Mouse (Mus musculus) stomach, postnatal 0 days (tissue): Measurements from ENCODE around the gene Ccdc40. TPM values are rescaled to one million over a fixed set of nuclear protein-coding genes. Genes with fewer than 3 reads are reported as not detected.
A peak's percentile ranks its signal among the peaks of the same experiment; 100 is the strongest.

Experiments
- ATAC-seq: fragments of 200-750 bp; cut with Nextera tagmentation; 2 replicates; pipeline ENCODE4 v1.8.0; 2017; ENCODE audit not compliant: low FRiP score, low TSS enrichment
- DNase-seq: peaks from one replicate; pipeline ENCODE4 v3.0.0-alpha.2; 2016; ENCODE audit warnings: low spot score
- H3K27ac ChIP-seq: fragments of 300-500 bp; sonication (generic); replicated peaks from 2 replicates; pipeline ENCODE4 v1.5.1; 2014; ENCODE audit warnings: mild to moderate bottlenecking, control low read depth
- H3K27me3 ChIP-seq: fragments of 300-500 bp; sonication (generic); 2 replicates; pipeline ENCODE4 v1.6.1; 2014; ENCODE audit warnings: low read length; ENCODE audit not compliant: control insufficient read depth, insufficient read depth
- H3K36me3 ChIP-seq: fragments of 300-500 bp; sonication (generic); 2 replicates; pipeline ENCODE4 v1.6.1; 2014; ENCODE audit warnings: low read length, mixed read lengths; ENCODE audit not compliant: control insufficient read depth, insufficient read depth
- H3K4me1 ChIP-seq: fragments of 300-500 bp; sonication (generic); replicated peaks from 2 replicates; pipeline ENCODE4 v1.6.1; 2014; ENCODE audit warnings: antibody characterized with exemption; ENCODE audit not compliant: control insufficient read depth, insufficient read depth
- H3K4me2 ChIP-seq: fragments of 300-500 bp; sonication (generic); replicated peaks from 2 replicates; pipeline ENCODE4 v1.6.1; 2014; ENCODE audit warnings: low read depth, mild to moderate bottlenecking, control low read depth, moderate library complexity
- H3K4me3 ChIP-seq: fragments of 300-500 bp; sonication (generic); 2 replicates; pipeline ENCODE4 v1.5.1; 2014; ENCODE audit warnings: low read depth, low read length, control low read depth
- H3K9ac ChIP-seq: fragments of 300-500 bp; sonication (generic); 2 replicates; pipeline ENCODE4 v1.6.1; 2014; ENCODE audit warnings: mild to moderate bottlenecking, low read length, control low read depth, mixed read lengths
- H3K9me3 ChIP-seq: fragments of 300-500 bp; sonication (generic); 2 replicates; pipeline ENCODE4 v1.6.1; 2016; ENCODE audit warnings: low read length; ENCODE audit not compliant: control insufficient read depth
- CTCF ChIP-seq: IDR thresholded peaks from 2 replicates; pipeline ENCODE4 v1.5.1; 2016; ENCODE audit warnings: antibody characterized with exemption, low read depth, mild to moderate bottlenecking, moderate library complexity
- EP300 ChIP-seq: optimal IDR thresholded peaks from 2 replicates; pipeline ENCODE3; 2016; ENCODE audit warnings: antibody characterized with exemption
- WGBS: fragments of 180-500 bp; shearing (Covaris S2); extraction: QIAGEN DNeasy Blood & Tissue Kit; methylation state at CpG from one replicate; pipeline ENCODE4 v1.1.7; 2014; 5-methylcytosine and 5-hydroxymethylcytosine counted together
- polyA plus RNA-seq: library from polyadenylated mRNA; unstranded; fragments of >200 nt; fragmentation: Nextera tagmentation; extraction: Ambion mirVana; gene quantifications from 2 replicates; pipeline ENCODE4 v1.2.1, GENCODE M21; 2015

Ccdc40 gene
- polyA plus RNA-seq, 1 experiment from 2014 or later: 1.2 TPM

DNA sequence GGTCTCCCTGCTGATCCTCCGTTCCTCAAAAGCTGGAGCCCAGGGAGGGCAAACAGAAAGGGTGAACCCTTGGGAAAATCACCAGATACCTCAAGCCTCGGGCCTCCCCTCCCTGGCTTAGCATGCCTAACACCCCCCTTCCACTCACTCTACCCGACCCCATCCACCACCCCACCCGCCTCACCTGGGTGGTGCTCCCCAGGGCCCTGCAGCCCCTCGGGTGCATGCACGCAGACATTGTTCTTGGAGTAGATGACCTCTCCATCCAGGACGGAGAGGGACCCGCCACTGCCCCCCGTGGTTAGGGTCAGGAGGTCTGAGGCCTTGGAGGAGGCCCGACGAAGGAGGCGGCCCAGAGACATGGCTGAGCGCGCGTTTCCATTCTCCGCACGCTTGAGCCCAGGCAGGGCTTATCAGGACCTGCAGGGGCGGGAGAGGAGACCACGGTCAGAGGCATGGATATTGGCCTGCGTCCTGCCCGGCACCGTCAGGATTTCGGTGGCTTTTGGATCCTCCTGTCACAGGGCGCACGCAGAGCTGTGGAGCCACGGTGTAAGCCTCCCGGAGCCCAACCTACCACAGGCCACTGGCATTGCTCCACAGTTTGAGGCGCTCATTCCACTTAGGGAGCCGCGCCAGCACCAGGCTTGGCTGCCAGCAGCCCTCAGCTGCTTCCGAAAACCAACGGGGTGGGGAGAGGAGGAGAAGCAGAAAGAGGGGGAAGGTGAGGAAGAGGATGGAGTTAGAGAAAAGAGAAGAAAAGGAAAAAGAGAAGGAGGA, 17.9 kb upstream of the Ccdc40 start:
- WGBS: 53% methylated on average over 31 of the region's 32 CpGs
- no peaks in the 10 kb centered on the region; the same call in none of the 2 replicates for H3K36me3 ChIP-seq
- H3K4me2 ChIP-seq: peak overlapping the region; percentile 27; the same call in 1 of the 2 replicates
- H3K9me3 ChIP-seq: no peaks in the 10 kb centered on the region
- ATAC-seq (no peak), DNase-seq (no peak)
- no peak overlapping the region for H3K4me3 ChIP-seq
- H3K27me3 ChIP-seq: no peaks in the 10 kb centered on the region
- TF ChIP-seq CTCF (no peak), EP300 (no peak)
- no peak overlapping the region for H3K27ac ChIP-seq
- H3K4me1 ChIP-seq: peaks cover 20% of the 10 kb centered on the region
- H3K9ac ChIP-seq: no peak overlapping the region

DNA sequence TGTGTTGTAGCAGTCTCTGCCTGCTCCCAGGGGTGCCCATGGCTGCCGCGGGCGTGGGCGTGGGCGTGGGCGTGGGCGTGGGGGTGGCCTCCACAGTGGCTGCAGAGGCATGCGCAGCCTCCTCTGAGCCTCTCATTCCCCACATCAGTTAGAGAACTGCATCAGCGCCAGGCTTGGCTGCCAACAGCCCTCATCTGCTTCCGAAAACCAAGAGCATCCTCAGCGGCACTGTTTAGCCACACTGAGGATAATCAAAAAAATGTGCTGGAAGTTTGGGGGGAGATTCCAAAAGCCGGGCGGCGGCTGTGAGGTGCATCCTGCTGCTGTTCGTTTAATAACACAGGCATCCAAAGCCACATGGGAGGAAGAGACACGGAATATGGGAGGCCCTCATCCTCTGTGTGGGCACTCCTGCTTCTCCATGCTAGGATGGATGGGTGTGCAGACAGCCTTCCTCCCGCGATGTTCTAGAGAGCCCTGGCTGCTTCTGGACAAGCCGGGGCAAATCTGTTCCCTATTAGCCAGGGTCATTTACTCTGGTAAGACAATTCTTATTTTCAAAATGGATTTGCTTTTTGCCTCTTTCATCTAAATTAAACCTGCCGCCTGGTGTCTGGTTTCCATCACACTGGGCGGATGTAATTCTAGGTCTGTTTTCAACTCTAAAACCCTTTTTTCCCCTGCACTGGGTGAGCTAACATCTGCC, 16.6 kb upstream of the Ccdc40 start:
- no peak for ATAC-seq
- no peaks in the 10 kb centered on the region; the same call in none of the 2 replicates for H3K36me3 ChIP-seq
- 74% methylated on average over 21 of the region's 21 CpGs for WGBS
- no peak for DNase-seq
- no peak overlapping the region for H3K4me3 ChIP-seq
- H3K9ac ChIP-seq: no peak overlapping the region
- peaks cover 29% of the 10 kb centered on the region for H3K4me1 ChIP-seq
- no peaks in the 10 kb centered on the region for H3K27me3 ChIP-seq
- H3K4me2 ChIP-seq: no peak overlapping the region
- TF ChIP-seq CTCF (no peak), EP300 (no peak)
- H3K27ac ChIP-seq: no peak overlapping the region
- H3K9me3 ChIP-seq: no peaks in the 10 kb centered on the region

DNA sequence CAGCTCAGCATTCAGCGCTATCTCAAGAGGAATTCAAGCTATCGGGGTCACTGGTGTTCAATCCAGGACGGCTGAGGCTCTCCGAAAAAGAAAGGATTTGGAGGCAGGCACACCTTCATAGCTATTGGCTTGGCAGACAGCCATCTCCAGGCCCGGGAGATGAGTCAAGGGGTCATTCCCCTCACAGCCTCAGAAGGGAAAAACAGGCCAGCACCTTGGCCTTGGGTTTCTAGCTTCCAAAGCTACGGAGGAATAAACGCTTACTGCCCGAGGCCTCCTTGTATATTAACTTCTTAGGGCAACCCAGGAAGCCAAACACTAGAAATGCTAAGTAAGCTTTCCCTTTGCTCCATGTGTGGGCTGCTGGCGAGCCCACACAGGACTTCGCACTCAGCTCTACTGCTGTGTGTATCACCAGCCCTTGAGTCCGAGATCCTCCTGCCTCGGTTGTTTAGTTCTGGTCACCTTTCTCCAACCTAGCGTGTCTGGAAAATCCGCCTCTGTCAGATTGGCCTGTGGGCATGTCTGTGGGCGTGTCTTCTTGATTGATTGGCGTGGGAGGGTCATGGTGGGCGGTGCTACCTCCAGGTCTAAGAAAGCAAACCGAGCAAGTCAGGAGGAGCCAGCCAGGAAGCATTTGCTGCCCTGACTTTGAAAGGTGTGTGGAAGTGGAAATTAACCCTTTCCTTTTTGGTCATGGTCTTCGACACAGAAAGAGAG, 15.0 kb upstream of the Ccdc40 start:
- Histone ChIP-seq H3K27ac (no peak overlapping the region; the same call in 1 of the 2 replicates), H3K9ac (no peak overlapping the region), H3K9me3 (no peaks in the 10 kb centered on the region), H3K27me3 (no peaks in the 10 kb centered on the region), H3K4me1 (peaks cover 29% of the 10 kb centered on the region), H3K36me3 (no peaks in the 10 kb centered on the region), H3K4me2 (no peak overlapping the region), H3K4me3 (no peak overlapping the region)
- DNase-seq (peak; percentile 77), ATAC-seq (no peak)
- TF ChIP-seq EP300 (no peak), CTCF (no peak)
- WGBS: 49% methylated on average over 19 of the region's 19 CpGs

DNA sequence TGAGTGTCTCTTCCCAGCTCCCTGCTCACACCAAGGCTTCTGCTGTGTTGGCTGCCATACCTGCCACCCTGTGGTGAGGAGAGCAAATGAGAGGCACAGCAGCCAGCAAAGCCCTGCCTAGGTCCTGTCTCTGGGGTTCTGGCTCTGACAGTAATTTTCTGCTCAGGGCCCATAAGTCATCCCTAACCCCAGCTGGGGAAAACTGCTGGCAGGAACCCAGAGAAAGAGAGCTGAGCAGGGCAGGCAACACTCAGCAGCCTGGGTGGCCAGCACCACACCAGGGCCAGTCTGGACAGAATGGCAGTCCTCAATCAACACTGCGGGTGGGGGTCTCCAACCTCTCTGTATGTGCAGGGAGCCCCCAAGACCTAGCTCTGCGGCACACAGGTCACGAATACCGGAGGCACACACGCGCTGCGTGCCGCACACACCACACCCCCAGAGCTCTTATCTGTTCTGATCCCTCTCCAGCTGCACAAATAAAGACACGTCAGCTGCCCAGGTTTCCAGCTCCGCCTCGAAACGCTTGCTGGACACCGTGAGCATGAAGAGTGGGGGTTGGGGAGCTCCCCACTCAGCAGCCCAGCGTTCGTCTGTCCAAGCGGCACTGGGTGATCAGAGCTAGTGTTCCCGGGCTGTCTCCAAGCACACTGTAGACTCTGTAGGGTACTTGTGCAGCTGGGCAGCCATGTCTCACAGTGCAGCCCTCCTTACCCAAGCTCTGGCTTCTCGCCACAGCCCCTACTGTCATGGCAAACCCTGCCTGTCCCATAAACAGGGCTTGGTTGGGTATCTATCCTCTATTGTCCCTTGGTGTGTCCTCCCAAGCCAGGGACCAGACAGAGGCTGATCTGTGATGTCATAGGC, 13.1 kb upstream of the Ccdc40 start:
- Histone ChIP-seq H3K4me3 (peak overlapping the region; percentile 26), H3K27me3 (no peaks in the 10 kb centered on the region), H3K9me3 (no peaks in the 10 kb centered on the region), H3K4me1 (peaks cover 31% of the 10 kb centered on the region), H3K4me2 (peak overlapping the region; percentile 57), H3K36me3 (no peaks in the 10 kb centered on the region), H3K9ac (peak overlapping the region; percentile 48), H3K27ac (peak overlapping the region; percentile 81)
- 3% methylated on average over 18 of the region's 18 CpGs for WGBS
- peak; percentile 68 for TF ChIP-seq CTCF
- TF ChIP-seq EP300: no peak
- peak; percentile 87 for ATAC-seq
- peak; percentile 92 for DNase-seq

DNA sequence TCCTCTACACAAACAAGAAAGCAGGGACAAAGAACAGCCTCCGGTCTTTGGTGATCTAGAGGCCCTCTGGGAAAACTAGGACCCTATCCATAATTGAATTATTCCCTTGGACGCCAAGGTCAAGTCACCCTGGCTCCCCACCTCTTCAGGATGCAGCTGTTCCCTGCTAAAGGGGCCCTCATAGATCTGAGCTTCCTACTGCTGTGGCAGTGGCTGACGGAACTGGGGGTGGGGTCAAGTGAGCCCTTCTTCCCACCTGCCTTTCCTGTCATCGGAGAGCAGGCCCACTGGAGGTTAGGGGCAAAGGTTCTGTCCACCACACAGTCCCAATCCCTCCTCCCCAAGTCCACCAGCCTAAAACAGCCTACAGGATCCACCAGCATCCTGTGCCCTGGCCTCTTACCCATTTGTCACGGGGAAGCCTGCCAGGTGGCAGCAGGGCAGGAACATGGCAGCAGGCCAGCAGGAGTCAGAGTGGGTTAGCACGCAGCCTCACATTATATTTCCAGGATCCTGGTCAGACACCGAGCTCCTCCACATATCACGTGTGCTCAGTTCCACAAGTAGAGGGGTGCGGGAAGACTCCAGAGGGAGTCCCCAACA, 12.4 kb upstream of the Ccdc40 start:
- TF ChIP-seq EP300 (no peak), CTCF (no peak)
- H3K27ac ChIP-seq: peak overlapping the region; percentile 81
- DNase-seq (peak; percentile 86), ATAC-seq (peak; percentile 15)
- 27% methylated on average over 9 of the region's 9 CpGs for WGBS
- no peaks in the 10 kb centered on the region for H3K36me3 ChIP-seq
- no peaks in the 10 kb centered on the region for H3K9me3 ChIP-seq
- H3K27me3 ChIP-seq: no peaks in the 10 kb centered on the region
- H3K9ac ChIP-seq: peak overlapping the region; percentile 14; the same call in 1 of the 2 replicates
- peak overlapping the region; percentile 57 for H3K4me2 ChIP-seq
- H3K4me3 ChIP-seq: peak overlapping the region; percentile 26; the same call in 1 of the 2 replicates
- H3K4me1 ChIP-seq: peaks cover 27% of the 10 kb centered on the region
